ENCODE assay signal across 31 mouse cellular contexts in genomic region chr3:30956327-30956726, GRCm38 (mm10).
"Had no signal": no experiment of that assay in that cellular context is flagged by ENCODE, and none has a peak within 500 bp of the region (broad histone marks: within the 10 kb centered on the region; RNA-seq: fewer than 3 reads in every experiment).

No protein-coding gene starts in this region.

- DNase-seq: left cerebral cortex, postnatal 4 days; liver; liver, embryonic 13.5 days; liver, postnatal 0 days; lung, adult 18-20 months; lung, adult 2 months; lung, embryonic 14.5 days; lung, postnatal 10 days; lung, postnatal 14 days; lung, postnatal 36 days; lung, postnatal 4 days; midbrain, embryonic 14.5 days had no signal

- H3K4me1 ChIP-seq: limb, embryonic 10.5 days; limb, embryonic 12.5 days; limb, embryonic 13.5 days; limb, embryonic 15.5 days; liver, embryonic 15.5 days; lung, embryonic 15.5 days; midbrain, embryonic 10.5 days; midbrain, embryonic 12.5 days; midbrain, embryonic 13.5 days; midbrain, embryonic 15.5 days; neural tube, embryonic 12.5 days; neural tube, embryonic 13.5 days had no signal

- ATAC-seq: liver, embryonic 12.5 days; liver, postnatal 0 days; lung, postnatal 0 days; midbrain, embryonic 13.5 days; midbrain, embryonic 15.5 days; midbrain, embryonic 16.5 days had no signal

- H3K4me3 ChIP-seq: limb, embryonic 10.5 days; limb, embryonic 12.5 days; limb, embryonic 13.5 days; limb, embryonic 15.5 days; liver, embryonic 12.5 days; liver, embryonic 13.5 days; liver, embryonic 15.5 days; lung, embryonic 15.5 days; megakaryocyte, embryonic 14.5 days; midbrain, embryonic 10.5 days; midbrain, embryonic 12.5 days; midbrain, embryonic 13.5 days; midbrain, embryonic 15.5 days; myocyte; neural tube, embryonic 12.5 days; neural tube, embryonic 13.5 days had no signal

- H3K27ac ChIP-seq: limb, embryonic 10.5 days; limb, embryonic 12.5 days; limb, embryonic 13.5 days; limb, embryonic 15.5 days; liver, embryonic 12.5 days; liver, embryonic 13.5 days; liver, embryonic 14.5 days; liver, embryonic 15.5 days; lung, embryonic 15.5 days; macrophage; midbrain, embryonic 10.5 days; midbrain, embryonic 12.5 days; midbrain, embryonic 13.5 days; midbrain, embryonic 15.5 days; neural tube, embryonic 12.5 days; neural tube, embryonic 13.5 days had no signal

- H3K27me3 ChIP-seq: limb, embryonic 12.5 days; limb, embryonic 13.5 days; limb, embryonic 15.5 days; liver, embryonic 12.5 days; liver, embryonic 13.5 days; liver, embryonic 15.5 days; lung, embryonic 15.5 days; megakaryocyte, embryonic 14.5 days; midbrain, embryonic 12.5 days; midbrain, embryonic 13.5 days; midbrain, embryonic 15.5 days; neural tube, embryonic 12.5 days; neural tube, embryonic 13.5 days had no signal
